Mouse (Mus musculus) G1E (cell line): ENCODE results near the gene Micu1.

Experiments
- CTCF ChIP-seq: IDR thresholded peaks from 2 replicates; pipeline ENCODE4 v1.5.1; 2012; ENCODE audit warnings: low read depth, low read length, inconsistent platforms, mixed read lengths
- GATA2 ChIP-seq: IDR thresholded peaks from 2 replicates; pipeline ENCODE4 v1.6.1; 2012; ENCODE audit warnings: low read depth, low read length, inconsistent platforms, borderline replicate concordance

DNA sequence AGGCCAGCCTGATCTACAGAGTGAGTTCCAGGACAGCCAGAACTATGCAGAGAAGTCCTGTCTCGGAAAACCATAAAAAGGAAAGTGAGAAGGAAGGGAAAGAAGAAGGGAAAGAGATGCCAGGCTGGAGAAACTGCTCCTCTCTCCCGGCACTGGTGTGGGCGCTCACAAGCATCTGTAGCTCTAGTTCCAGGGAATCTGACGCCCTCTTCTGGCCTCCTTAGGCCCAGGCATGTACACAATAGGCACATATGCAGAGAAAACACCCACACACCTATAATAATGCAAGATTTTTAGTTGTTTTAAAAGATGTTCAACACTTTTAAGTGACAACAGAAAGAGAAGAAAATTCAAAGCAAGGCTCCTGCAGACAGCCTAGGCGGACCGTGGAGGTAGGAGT is 144.1 kb downstream of the Micu1 start:
- TF ChIP-seq CTCF (no peak), GATA2 (no peak)
